Mouse (Mus musculus) midbrain, embryonic 14.5 days (tissue): ENCODE measurements around the gene C3ar1. TPM values are rescaled to one million over a fixed set of nuclear protein-coding genes. Genes with fewer than 3 reads are reported as not detected.

Experiments
- ATAC-seq: fragments of 200-750 bp; cut with Nextera tagmentation; 2 replicates; pipeline ENCODE4 v1.8.0; 2017; ENCODE audit warnings: moderate number of reproducible peaks, moderate library complexity; ENCODE audit not compliant: low FRiP score, low TSS enrichment
- DNase-seq: peaks from one replicate; pipeline ENCODE4 v3.0.0-alpha.2; 2015
- H3K27ac ChIP-seq: fragments of 300-500 bp; sonication (generic); replicated peaks from 2 replicates; pipeline ENCODE4 v1.5.1; 2014; ENCODE audit warnings: mild to moderate bottlenecking, low read depth, low read length, moderate library complexity
- H3K27me3 ChIP-seq: fragments of 300-500 bp; sonication (generic); 2 replicates; pipeline ENCODE4 v1.6.1; 2014; ENCODE audit warnings: low read length, control low read depth, mixed read lengths; ENCODE audit not compliant: control insufficient read depth, insufficient read depth
- H3K36me3 ChIP-seq: fragments of 300-500 bp; sonication (generic); 2 replicates; pipeline ENCODE4 v1.6.1; 2014; ENCODE audit warnings: low read length, control low read depth; ENCODE audit not compliant: control insufficient read depth, insufficient read depth
- H3K4me1 ChIP-seq: fragments of 300-500 bp; sonication (generic); 2 replicates; pipeline ENCODE4 v1.6.1; 2014; ENCODE audit warnings: mild to moderate bottlenecking, antibody characterized with exemption, low read length, control low read depth; ENCODE audit not compliant: control insufficient read depth, insufficient read depth
- H3K4me2 ChIP-seq: fragments of 300-500 bp; sonication (generic); 2 replicates; pipeline ENCODE4 v1.6.1; 2014; ENCODE audit warnings: mild to moderate bottlenecking, low read length, moderate library complexity
- H3K4me3 ChIP-seq: fragments of 300-500 bp; sonication (generic); replicated peaks from 2 replicates; pipeline ENCODE4 v1.5.1; 2014; ENCODE audit warnings: low read depth, low read length
- H3K9ac ChIP-seq: fragments of 300-500 bp; sonication (generic); replicated peaks from 2 replicates; pipeline ENCODE4 v1.6.1; 2014; ENCODE audit warnings: mild to moderate bottlenecking, low read length, moderate library complexity
- H3K9me3 ChIP-seq: fragments of 300-500 bp; sonication (generic); 2 replicates; pipeline ENCODE4 v1.6.1; 2016; ENCODE audit warnings: low read length, control low read depth, mixed read lengths; ENCODE audit not compliant: control insufficient read depth
- WGBS: fragments of 180-500 bp; shearing (Covaris S2); extraction: QIAGEN DNeasy Blood & Tissue Kit; methylation state at CpG from one replicate; pipeline ENCODE4 v1.1.7; 2014; 5-methylcytosine and 5-hydroxymethylcytosine counted together
- polyA plus RNA-seq: library from polyadenylated mRNA; unstranded; fragments of >200 nt; fragmentation: Nextera tagmentation; extraction: Ambion mirVana; gene quantifications from 2 replicates; pipeline ENCODE4 v1.2.1, GENCODE M21; 2014

Gene C3ar1
- polyA plus RNA-seq, 1 experiment from 2014 or later = 2.0 TPM

DNA sequence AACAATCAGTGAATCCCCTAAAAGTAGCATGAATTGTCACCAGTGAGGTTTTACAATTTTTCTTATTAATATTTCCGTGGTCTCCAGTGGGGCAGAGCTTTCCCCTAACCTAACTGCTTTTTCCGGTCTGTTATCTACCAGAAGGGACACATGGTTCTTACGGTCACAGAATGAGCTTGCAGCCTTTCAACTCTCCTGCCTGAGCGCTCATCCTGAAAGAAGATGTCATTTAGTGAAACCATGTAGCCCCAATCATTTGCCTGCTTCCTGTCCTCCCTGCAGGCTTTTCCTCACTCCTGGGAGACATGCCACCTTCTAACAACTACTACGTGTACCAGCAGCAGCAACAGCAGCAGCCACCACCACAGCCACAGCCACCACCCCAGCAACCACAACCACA is 18.4 kb downstream of the C3ar1 start:
- H3K9ac ChIP-seq = no peak overlapping the region
- no peaks in the 10 kb centered on the region for H3K4me1 ChIP-seq
- H3K36me3 ChIP-seq = peaks cover 88% of the 10 kb centered on the region
- ATAC-seq = no peak
- WGBS = 87% methylated on average over 5 of the region's 5 CpGs
- no peak overlapping the region for H3K4me3 ChIP-seq
- no peak overlapping the region for H3K27ac ChIP-seq
- no peak overlapping the region for H3K4me2 ChIP-seq
- H3K9me3 ChIP-seq = no peaks in the 10 kb centered on the region
- H3K27me3 ChIP-seq = no peaks in the 10 kb centered on the region
- no peak for DNase-seq

DNA sequence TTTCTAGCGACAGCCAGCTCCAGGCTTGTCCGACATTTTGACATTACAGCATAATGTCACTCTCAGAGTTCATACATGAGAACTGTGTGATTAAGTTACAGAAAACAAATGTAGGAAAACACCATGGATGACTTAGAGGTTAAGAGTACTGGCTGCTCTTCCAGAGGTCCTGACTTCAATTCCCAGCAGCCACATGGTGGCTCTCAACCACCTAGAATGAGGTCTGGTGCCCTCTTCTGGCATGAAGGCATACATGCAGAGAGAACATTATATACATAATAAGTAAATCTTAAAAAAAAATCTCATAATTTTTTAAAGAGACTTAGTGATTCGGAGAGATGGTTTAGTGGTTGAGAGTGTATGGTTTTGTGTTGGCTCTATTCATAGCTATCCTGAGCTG is 19.0 kb downstream of the C3ar1 start:
- H3K4me1 ChIP-seq = no peaks in the 10 kb centered on the region
- peaks cover 91% of the 10 kb centered on the region for H3K36me3 ChIP-seq
- no peak for DNase-seq
- H3K9me3 ChIP-seq = no peaks in the 10 kb centered on the region
- no peak overlapping the region for H3K9ac ChIP-seq
- H3K27me3 ChIP-seq = no peaks in the 10 kb centered on the region
- 93% methylated on average over 3 of the region's 3 CpGs for WGBS
- H3K4me3 ChIP-seq = no peak overlapping the region
- H3K27ac ChIP-seq = no peak overlapping the region
- H3K4me2 ChIP-seq = no peak overlapping the region
- ATAC-seq = no peak

DNA sequence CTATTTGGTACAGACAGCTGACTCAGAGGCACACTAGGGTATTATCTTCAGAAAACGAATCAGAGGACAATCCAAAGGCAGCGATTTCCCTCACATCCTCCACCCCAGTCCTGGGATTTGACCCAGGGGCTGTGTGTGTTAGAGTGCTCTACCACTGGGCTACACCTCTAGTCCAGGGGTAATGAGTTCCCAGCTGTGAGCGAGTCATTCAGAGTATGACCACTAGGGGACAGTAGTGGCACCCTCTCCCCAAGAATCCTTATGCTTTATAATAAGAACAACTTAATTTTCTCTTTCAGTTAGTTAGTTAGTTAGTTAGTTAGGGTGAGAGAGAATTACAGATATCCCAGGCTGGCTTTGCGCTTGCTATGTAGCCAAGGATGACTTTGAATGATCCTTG is 21.6 kb downstream of the C3ar1 start:
- H3K4me2 ChIP-seq = no peak overlapping the region
- ATAC-seq = no peak
- no peak overlapping the region for H3K9ac ChIP-seq
- H3K36me3 ChIP-seq = peaks cover 72% of the 10 kb centered on the region
- H3K27ac ChIP-seq = no peak overlapping the region
- H3K4me1 ChIP-seq = no peaks in the 10 kb centered on the region
- 74% methylated on average over 4 of the region's 4 CpGs for WGBS
- DNase-seq = peak; percentile 43
- H3K4me3 ChIP-seq = no peak overlapping the region
- H3K9me3 ChIP-seq = no peaks in the 10 kb centered on the region
- no peaks in the 10 kb centered on the region for H3K27me3 ChIP-seq

DNA sequence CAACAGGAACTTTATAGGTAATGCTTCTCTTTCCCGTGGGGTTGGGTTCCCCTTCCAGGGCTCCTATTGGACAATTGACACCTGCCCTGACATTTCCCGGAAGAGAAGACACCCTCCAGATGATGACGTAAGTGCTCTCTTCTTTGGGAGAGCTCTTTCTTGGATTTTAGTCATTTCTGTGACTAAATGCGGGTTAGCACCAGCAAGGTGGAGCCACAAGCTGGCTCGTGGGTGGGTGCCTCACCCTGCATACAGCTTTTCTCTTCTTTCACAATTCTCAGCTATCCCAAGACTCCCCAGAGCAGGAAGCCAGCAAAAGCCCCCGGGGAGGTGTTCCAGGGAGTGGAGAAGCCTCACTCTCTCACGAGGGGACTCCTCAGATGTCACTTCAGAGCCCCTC is 23.1 kb downstream of the C3ar1 start:
- no peaks in the 10 kb centered on the region for H3K4me1 ChIP-seq
- H3K36me3 ChIP-seq = peaks cover 66% of the 10 kb centered on the region
- H3K9ac ChIP-seq = no peak overlapping the region
- H3K9me3 ChIP-seq = no peaks in the 10 kb centered on the region
- no peak overlapping the region for H3K4me2 ChIP-seq
- WGBS = 87% methylated on average over 7 of the region's 7 CpGs
- H3K4me3 ChIP-seq = no peak overlapping the region
- no peaks in the 10 kb centered on the region for H3K27me3 ChIP-seq
- DNase-seq (no peak), ATAC-seq (no peak)
- no peak overlapping the region for H3K27ac ChIP-seq

DNA sequence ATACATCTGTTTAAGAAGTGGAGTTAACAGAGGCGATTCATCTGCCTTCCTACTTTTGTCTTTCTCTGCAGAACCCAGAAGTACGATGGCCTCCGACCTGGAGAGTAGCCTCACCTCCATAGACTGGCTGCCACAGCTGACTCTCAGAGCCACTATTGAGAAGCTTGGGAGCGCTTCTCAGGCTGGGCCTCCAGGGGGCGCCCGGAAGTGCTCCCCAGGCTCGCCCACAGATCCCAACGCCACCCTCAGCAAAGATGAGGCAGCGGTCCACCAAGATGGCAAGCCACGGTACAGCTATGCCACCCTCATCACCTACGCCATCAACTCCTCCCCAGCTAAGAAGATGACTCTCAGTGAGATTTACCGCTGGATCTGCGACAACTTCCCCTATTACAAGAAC is 27.9 kb downstream of the C3ar1 start:
- ATAC-seq (no peak), DNase-seq (peak; percentile 40)
- Histone ChIP-seq H3K4me2 (no peak overlapping the region), H3K4me1 (peaks cover 15% of the 10 kb centered on the region), H3K36me3 (peaks cover 25% of the 10 kb centered on the region), H3K27ac (no peak overlapping the region), H3K9me3 (no peaks in the 10 kb centered on the region), H3K4me3 (no peak overlapping the region), H3K9ac (no peak overlapping the region), H3K27me3 (no peaks in the 10 kb centered on the region)
- 39% methylated on average over 13 of the region's 13 CpGs for WGBS

DNA sequence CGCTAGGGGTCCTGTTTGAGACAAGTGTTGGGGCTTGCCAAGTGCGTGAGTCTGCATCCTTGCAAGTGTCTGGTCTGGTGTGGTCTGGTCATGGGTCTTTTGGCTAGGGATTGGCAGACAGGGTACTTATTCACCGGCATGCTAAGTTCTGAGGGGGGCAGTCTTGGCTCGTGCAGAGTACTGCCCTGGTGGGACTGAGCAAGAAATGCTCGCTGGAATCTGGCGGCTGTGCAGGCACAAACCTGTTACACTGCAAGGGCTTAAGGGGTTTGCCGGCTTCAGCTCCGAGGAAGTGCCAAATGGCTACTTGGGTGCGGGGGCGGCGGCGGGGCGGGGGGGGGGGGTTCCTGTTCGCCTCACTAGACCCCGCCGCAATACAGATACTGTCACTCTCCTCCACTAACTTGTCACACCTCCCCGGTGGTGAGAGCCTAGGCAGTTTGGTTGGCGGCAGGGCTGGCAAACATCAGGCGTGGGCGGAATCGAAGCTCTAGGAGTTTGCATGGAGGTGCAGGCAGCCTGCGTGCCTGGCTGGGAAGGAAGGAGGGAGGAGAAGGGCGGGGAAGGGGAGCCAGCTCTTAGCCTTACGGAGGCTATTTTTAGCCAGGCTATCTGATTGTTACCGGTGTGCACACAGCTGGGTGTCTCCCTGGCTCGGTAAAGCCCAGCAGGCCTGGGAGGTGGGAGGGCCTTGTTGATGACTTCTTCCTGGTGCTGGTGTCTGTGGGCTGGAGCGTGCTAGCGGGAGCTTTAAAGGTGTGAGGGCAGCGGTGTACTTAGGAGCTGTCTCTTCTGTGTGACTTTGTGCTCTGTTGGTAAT is 29.8 kb downstream of the C3ar1 start:
- H3K4me2 ChIP-seq = peak overlapping the region; percentile 67
- 0 out of 2 replicates have a peak overlapping the region, but pooled peaks have one; percentile 32 for H3K27ac ChIP-seq
- H3K4me3 ChIP-seq = peak overlapping the region; percentile 34
- H3K9ac ChIP-seq = peak overlapping the region; percentile 65
- WGBS = 3% methylated on average over 29 of the region's 29 CpGs
- DNase-seq = peak; percentile 61
- H3K4me1 ChIP-seq = peaks cover 30% of the 10 kb centered on the region
- peaks cover 14% of the 10 kb centered on the region for H3K36me3 ChIP-seq
- H3K27me3 ChIP-seq = no peaks in the 10 kb centered on the region
- peak; percentile 42 for ATAC-seq
- no peaks in the 10 kb centered on the region for H3K9me3 ChIP-seq

DNA sequence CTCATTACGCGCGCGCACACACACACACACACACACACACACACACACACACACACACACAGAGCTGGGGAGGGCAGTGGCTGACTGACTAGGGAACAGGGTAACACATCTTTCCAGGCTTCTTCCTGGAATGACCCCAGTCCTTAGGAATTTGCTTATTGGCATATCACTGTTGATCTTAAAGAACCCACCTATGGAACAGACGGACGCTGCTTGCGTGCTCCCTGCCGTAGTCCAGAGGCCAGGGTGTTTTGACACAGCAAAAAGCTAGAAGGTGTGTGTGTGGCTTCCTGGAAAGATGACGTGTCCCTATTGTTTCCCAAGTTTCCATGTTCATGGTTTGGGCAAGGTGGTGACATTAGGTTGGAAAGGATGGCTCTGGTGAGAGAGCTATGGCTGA is 30.8 kb downstream of the C3ar1 start:
- no peak overlapping the region for H3K4me2 ChIP-seq
- H3K9me3 ChIP-seq = no peaks in the 10 kb centered on the region
- H3K4me1 ChIP-seq = peaks cover 39% of the 10 kb centered on the region
- no peak overlapping the region for H3K27ac ChIP-seq
- H3K4me3 ChIP-seq = no peak overlapping the region
- 95% methylated on average over 9 of the region's 9 CpGs for WGBS
- H3K36me3 ChIP-seq = peaks cover 14% of the 10 kb centered on the region
- ATAC-seq = no peak
- no peak for DNase-seq
- no peak overlapping the region for H3K9ac ChIP-seq
- H3K27me3 ChIP-seq = no peaks in the 10 kb centered on the region

DNA sequence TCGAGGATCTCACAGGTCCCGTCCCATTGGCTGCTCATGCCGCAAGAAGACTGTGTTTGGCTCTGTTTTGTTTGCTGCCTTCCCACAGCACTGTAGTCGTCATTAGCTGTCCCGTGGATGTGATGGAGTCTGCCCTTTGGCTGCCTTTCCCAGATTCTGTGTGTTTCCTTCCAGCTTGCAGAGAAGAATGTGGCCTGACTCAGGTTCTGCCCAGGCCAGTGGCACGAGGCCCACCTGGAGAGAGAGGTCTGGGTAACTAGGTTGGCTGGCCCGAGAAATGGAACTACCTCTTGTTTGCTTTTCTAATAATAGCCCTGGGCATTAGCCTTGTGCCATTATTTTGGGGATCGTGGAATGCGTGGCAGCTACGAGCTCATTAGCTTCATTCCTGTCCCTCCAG is 31.9 kb downstream of the C3ar1 start:
- H3K27me3 ChIP-seq = no peaks in the 10 kb centered on the region
- H3K4me3 ChIP-seq = no peak overlapping the region
- ATAC-seq (no peak), DNase-seq (no peak)
- H3K27ac ChIP-seq = no peak overlapping the region
- H3K9me3 ChIP-seq = no peaks in the 10 kb centered on the region
- 77% methylated on average over 10 of the region's 10 CpGs for WGBS
- peaks cover 6% of the 10 kb centered on the region; the same call in 1 of the 2 replicates for H3K36me3 ChIP-seq
- peaks cover 39% of the 10 kb centered on the region for H3K4me1 ChIP-seq
- no peak overlapping the region for H3K9ac ChIP-seq
- H3K4me2 ChIP-seq = no peak overlapping the region

DNA sequence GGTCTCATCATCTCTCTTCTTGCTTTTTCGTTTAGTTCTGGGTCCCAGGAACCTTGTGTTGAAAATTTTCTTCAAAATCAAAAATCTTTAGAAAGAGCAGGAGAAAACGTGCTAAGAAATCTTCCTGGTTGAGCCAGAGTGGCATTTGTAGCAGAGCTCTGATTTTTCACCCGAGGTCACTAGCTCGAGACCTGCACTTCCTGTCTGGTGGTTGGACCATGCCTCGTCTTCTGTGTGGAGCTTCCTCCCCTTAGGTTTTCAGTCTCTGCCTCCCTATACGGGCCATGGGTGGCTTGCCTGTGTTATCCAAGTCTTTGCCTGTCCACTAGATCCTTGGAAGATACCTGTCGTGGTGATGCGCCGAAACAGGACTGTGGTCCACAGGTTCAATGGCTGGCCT is 34.1 kb downstream of the C3ar1 start:
- WGBS = 84% methylated on average over 9 of the region's 9 CpGs
- Histone ChIP-seq H3K9me3 (no peaks in the 10 kb centered on the region), H3K36me3 (no peaks in the 10 kb centered on the region), H3K4me3 (no peak overlapping the region; the same call in 1 of the 2 replicates), H3K4me1 (peaks cover 37% of the 10 kb centered on the region), H3K27me3 (no peaks in the 10 kb centered on the region), H3K9ac (no peak overlapping the region), H3K4me2 (peak overlapping the region; percentile 66), H3K27ac (no peak overlapping the region)
- ATAC-seq (no peak), DNase-seq (no peak)
